Mouse (Mus musculus): ENCODE measurements around the gene Lrch4. TPM values are rescaled to one million over a fixed set of nuclear protein-coding genes. Genes with fewer than 3 reads are reported as not detected.

The Lrch4 gene
- polyA plus RNA-seq (2012; rRNA removed): 16.9 and 18.8 TPM in 2 replicates

DNA sequence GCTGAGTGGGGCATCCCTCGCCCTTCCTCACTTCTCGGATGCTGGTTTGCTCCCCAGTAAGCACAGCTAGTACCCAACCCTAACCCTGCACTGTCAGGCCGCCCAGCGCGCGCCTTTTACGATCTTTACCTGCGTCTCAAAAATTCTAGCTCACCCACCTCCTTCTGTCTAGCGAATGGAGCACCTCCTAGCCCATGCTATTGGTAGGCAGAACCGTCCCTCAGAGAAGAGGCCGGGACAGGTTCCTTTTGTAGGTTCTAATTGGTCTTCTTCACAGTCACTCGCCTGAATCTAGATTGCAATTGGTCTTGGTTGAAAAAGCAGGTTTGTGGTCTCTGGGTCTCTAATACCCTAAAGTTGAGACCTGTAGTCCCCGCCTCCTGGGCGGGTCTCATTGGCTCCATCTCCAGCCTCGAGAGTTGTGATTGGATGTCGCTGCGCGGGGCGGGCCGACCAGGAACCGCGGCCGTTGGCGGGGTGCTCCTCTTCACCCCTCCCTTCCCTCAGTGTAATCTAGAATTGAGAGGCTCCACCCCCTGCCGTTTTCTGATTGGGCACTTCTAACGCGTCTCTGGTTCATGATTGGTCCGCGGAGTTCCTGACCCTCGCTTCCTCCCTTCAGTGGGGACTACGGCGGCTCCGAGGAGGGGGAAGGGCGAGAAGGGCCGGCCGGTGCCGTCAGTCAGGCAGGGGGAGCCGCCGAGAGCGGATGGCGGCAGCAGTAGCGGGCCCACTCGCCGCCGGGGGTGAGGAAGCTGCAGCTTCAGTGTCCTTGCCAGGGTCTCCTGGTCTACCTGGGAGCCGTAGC is at the start of gene Lrch4, which contains the start of the genes Fbxo24 and Gm20605:
Lrch4 (plus strand) TSS at position 624 of the 808 bp plus-strand sequence.
Fbxo24 (minus strand) TSS at position 505 of the 808 bp plus-strand sequence.
Gm20605 (plus strand) TSS at position 678 of the 808 bp plus-strand sequence.
- peak; percentile 100 for DNase-seq (ENCODE audit: low read depth)
- TF ChIP-seq CTCF (IDR thresholded peaks at IDR 0.05; ENCODE audit: borderline replicate concordance, extremely low read depth, insufficient read depth, insufficient read length) (no peak), POLR2A (IDR thresholded peaks at IDR 0.05; ENCODE audit: borderline replicate concordance, extremely low read depth, insufficient read depth, insufficient read length, poor library complexity, severe bottlenecking) (peak; percentile 92)

DNA sequence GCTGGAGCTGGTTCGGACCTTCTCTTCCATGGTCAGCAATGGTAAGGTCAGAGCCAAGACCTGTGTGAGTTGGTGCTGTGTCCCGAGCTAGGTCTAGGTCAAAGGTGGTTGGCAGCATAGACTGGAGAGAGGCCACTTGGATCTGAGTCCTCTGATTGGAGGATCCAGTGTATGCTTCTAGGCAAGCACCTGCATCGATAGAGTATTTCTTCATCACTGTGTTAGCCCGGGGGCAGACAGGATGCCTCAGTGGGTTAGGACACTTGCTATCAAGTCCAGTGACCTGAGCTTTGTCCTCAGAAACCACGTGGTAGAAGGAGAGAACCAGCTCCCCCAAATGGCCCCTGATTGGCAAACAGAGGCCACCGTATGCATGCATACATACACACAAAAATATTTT is 48.7 kb upstream of the Lrch4 start:
- TF ChIP-seq CTCF (IDR thresholded peaks at IDR 0.05; ENCODE audit: borderline replicate concordance, extremely low read depth, insufficient read depth, insufficient read length) (no peak), POLR2A (IDR thresholded peaks at IDR 0.05; ENCODE audit: borderline replicate concordance, extremely low read depth, insufficient read depth, insufficient read length, poor library complexity, severe bottlenecking) (no peak)
- no peak for DNase-seq (ENCODE audit: low read depth)

DNA sequence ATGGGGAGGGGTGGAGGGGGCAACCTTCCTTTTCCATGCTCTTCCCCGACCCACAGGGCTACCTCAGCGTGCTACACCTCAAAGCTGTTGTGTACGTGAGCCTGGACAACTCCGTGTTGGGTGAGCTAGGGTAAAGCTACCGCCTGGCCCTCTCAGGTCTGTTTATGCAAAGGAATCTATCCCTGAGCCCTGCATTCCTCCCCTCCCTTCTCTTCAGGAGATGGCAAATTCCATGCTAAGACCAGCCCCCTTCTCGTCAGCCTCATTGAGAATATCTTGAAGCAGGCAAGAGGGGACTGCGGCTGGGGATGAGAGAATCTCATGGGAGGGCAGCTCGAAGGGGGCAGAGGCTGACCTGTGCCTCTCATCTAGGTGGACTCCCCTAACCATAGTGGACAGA is 46.2 kb upstream of the Lrch4 start:
- no peak for TF ChIP-seq POLR2A (IDR thresholded peaks at IDR 0.05; ENCODE audit: borderline replicate concordance, extremely low read depth, insufficient read depth, insufficient read length, poor library complexity, severe bottlenecking)
- TF ChIP-seq CTCF (IDR thresholded peaks at IDR 0.05; ENCODE audit: borderline replicate concordance, extremely low read depth, insufficient read depth, insufficient read length): no peak
- DNase-seq (ENCODE audit: low read depth): no peak

DNA sequence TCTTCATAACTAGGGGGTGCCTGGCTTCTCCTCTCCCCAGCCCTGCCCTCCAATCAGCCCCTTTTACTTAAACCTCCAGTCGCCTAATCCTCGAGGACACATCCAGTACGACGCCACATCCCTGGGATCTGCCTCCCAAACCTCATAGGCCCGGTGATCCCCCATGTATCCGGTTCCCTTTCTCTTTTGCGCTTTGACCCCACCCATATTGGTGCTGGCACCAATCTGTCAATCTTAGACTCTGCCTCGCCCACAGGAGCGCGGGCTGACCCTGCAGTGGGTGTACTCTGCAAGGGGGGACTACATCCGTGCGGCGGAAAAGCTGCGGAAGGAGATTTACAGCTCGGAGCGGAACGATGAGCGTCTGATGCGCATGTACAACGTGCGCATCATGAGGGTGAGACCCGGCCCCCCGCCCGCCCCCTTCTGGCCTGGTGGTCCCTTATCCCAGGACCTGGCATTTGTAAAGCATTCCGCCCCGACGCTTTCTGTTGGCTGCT is 45.2 kb upstream of the Lrch4 start:
- TF ChIP-seq POLR2A (IDR thresholded peaks at IDR 0.05; ENCODE audit: borderline replicate concordance, extremely low read depth, insufficient read depth, insufficient read length, poor library complexity, severe bottlenecking): no peak
- TF ChIP-seq CTCF (IDR thresholded peaks at IDR 0.05; ENCODE audit: borderline replicate concordance, extremely low read depth, insufficient read depth, insufficient read length): 0 out of 2 replicates have a peak, but pooled peaks have one; percentile 7
- peak; percentile 94 for DNase-seq (ENCODE audit: low read depth)

DNA sequence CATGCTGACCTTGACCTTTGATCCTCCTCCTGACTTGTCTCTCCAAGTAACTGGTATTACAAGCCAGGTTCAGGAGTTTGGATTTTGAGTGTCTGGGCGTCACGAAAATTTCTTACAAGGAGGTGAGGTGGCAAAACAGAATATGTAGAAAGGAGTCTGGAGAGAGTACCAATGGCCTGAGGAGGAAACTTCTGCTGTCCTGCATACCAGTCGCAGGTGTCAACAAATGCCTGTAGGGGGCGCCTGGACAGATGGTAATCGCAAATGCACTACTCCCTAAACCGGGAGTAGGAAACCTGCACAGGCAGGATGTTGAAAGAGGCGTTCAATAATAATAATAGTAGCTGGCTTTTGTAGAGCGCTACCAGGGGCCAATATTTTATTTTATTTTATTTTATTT is 43.9 kb upstream of the Lrch4 start:
- TF ChIP-seq POLR2A (IDR thresholded peaks at IDR 0.05; ENCODE audit: borderline replicate concordance, extremely low read depth, insufficient read depth, insufficient read length, poor library complexity, severe bottlenecking): no peak
- TF ChIP-seq CTCF (IDR thresholded peaks at IDR 0.05; ENCODE audit: borderline replicate concordance, extremely low read depth, insufficient read depth, insufficient read length): peak; percentile 61; the same call in 1 of the 2 replicates
- DNase-seq (ENCODE audit: low read depth): peak; percentile 68

DNA sequence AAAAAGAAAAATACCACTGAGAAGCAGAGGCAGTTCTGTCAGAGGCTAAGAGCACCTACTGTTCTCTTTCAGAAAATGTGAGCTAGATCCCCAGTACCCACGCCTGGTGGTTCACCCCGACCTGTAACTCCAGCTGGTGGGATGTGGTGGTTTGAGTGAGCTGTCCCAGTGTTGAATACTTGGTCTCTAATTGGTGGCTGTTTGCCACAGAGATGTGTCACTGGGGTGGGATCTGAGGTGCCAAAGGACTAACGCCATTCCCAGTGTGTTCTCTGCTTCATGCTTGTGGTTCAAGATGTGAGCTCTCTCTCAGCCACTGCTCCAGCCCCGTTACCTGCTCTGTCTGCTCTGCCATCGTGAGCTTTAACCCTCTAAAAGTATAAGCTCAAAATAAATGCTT is 38.4 kb upstream of the Lrch4 start:
- TF ChIP-seq CTCF (IDR thresholded peaks at IDR 0.05; ENCODE audit: borderline replicate concordance, extremely low read depth, insufficient read depth, insufficient read length) (no peak), POLR2A (IDR thresholded peaks at IDR 0.05; ENCODE audit: borderline replicate concordance, extremely low read depth, insufficient read depth, insufficient read length, poor library complexity, severe bottlenecking) (no peak)
- no peak for DNase-seq (ENCODE audit: low read depth)

DNA sequence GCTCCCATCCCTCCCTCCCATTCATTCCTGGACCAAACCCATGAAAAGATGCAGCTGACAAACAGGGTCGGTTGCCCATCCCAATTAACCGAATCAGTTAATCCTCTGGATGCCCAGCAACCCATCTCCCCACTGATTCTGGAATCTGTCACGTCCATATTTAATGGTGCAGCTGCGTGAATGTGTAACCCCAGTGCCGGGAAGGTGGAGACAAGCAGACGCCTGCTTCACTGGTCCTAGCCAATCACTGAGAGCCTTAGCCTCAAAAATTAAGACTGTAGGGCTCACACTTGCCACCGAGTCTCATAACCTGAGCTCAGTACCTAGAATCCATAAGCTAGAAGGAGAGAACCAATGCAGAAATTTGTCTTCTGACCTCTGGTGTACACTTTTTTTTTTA is 33.0 kb upstream of the Lrch4 start:
- TF ChIP-seq CTCF (IDR thresholded peaks at IDR 0.05; ENCODE audit: borderline replicate concordance, extremely low read depth, insufficient read depth, insufficient read length) (no peak), POLR2A (IDR thresholded peaks at IDR 0.05; ENCODE audit: borderline replicate concordance, extremely low read depth, insufficient read depth, insufficient read length, poor library complexity, severe bottlenecking) (no peak)
- DNase-seq (ENCODE audit: low read depth): no peak

DNA sequence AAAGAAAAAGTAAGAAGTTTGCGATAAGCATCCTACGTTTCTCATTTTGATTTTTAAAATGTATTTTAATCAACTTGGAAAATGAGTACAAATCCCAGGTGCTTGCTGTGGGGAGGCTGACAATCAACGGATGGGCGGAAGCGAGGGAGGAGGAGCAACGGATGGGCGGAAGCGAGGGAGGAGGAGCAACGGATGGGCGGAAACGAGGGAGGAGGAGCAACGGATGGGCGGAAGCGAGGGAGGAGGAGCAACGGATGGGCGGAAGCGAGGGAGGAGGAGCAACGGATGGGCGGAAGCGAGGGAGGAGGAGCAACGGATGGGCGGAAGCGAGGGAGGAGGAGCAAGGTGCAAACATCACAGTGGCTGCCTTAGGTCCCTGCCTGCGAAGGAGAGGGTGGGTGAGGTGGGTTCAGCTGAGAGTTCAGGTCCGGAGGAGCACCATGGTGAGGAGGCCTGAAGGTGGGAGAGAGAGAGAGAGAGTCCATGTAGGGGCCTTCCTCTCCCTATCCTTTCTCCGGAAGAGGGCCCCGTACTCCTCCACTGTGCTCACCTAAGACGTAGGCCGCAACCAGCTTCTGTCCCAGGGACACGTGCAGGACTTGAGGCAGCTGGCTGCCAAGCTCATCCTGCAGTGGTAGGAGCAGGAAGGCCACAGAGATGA is 32.2 kb upstream of the Lrch4 start:
- TF ChIP-seq CTCF (IDR thresholded peaks at IDR 0.05; ENCODE audit: borderline replicate concordance, extremely low read depth, insufficient read depth, insufficient read length) (no peak), POLR2A (IDR thresholded peaks at IDR 0.05; ENCODE audit: borderline replicate concordance, extremely low read depth, insufficient read depth, insufficient read length, poor library complexity, severe bottlenecking) (no peak)
- peak; percentile 42 for DNase-seq (ENCODE audit: low read depth)

DNA sequence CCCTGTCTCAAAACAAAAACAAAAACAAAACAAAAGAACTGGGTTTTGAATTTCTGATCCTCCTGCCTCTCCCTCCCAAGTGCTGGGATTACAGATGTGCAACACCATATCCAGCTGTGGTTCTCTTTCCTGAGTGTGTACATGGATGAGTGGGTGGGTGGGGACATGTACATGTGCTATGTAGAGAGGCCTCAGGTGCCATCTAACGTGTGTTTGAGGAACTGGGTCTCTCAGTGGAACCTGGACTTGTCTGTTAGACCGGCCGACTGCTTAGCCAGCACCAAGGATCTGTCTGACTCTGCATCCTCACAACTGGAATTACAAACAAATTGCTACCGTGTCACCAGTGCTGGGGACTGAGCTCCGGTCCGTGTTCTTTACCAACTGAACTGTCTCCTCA is 31.3 kb upstream of the Lrch4 start:
- no peak for DNase-seq (ENCODE audit: low read depth)
- TF ChIP-seq CTCF (IDR thresholded peaks at IDR 0.05; ENCODE audit: borderline replicate concordance, extremely low read depth, insufficient read depth, insufficient read length) (no peak), POLR2A (IDR thresholded peaks at IDR 0.05; ENCODE audit: borderline replicate concordance, extremely low read depth, insufficient read depth, insufficient read length, poor library complexity, severe bottlenecking) (no peak)

DNA sequence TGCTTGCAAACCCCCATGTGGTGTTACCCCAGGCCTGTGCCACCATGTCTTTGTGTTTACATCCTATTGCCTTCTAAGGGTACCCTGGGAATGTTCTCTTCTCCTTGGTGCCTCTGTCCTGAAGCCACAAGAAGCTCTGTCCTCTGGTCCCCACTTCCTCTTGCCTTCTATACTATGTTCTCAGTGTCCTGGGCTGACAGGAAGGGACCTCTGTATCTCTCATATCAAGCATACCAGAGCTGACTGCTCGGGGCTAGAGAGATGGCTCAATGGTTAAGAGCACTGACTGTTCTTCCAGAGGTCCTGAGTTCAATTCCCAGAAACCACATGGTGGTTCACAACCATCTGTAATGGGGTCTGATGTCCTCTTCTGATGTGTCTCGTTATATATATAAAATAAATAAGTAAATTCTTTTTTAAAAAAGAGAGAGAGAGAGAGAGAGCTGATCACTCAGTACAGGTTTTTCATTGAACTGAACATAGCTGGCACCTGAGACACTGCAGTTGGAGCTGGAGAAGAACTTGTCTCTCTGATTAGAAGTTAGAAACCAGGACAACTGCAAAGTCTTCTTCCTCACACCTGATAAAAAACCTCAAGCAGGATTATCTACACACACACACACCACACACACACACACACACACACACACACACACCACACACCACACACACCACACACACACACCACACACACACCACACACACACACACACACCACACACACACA is 30.7 kb upstream of the Lrch4 start:
- DNase-seq (ENCODE audit: low read depth): no peak
- TF ChIP-seq POLR2A (IDR thresholded peaks at IDR 0.05; ENCODE audit: borderline replicate concordance, extremely low read depth, insufficient read depth, insufficient read length, poor library complexity, severe bottlenecking): no peak
- no peak for TF ChIP-seq CTCF (IDR thresholded peaks at IDR 0.05; ENCODE audit: borderline replicate concordance, extremely low read depth, insufficient read depth, insufficient read length)

DNA sequence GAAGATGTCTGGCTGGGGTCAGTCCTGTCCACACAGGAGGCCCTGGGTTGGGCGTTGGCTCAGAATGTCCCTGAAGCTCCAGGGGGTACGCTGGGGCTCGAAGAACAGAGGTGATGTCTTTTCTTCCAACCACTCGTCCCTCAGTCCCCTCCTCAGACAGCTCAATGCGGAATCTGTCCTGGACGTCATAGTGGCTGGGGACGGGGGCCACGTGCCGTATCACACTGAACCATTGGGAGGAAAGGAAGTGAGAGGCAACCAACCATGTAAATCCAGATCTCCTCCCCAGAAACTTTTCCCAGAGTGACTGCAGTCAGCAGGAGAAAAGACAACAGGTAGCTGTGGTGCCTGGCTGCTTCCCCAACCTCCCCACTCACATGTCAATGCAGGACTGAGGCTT is 29.3 kb upstream of the Lrch4 start:
- TF ChIP-seq POLR2A (IDR thresholded peaks at IDR 0.05; ENCODE audit: borderline replicate concordance, extremely low read depth, insufficient read depth, insufficient read length, poor library complexity, severe bottlenecking) (no peak), CTCF (IDR thresholded peaks at IDR 0.05; ENCODE audit: borderline replicate concordance, extremely low read depth, insufficient read depth, insufficient read length) (no peak)
- DNase-seq (ENCODE audit: low read depth): no peak

Measured in brain, embryonic 14.5 days (tissue).